Mouse (Mus musculus) hindlimb bud, embryonic 11.5 days (tissue): ENCODE data around the gene Pi4kb.

Experiments used
- DNase-seq: peaks from one replicate; pipeline ENCODE4 v3.0.0-alpha.2; 2012; ENCODE audit warnings: low read depth, low spot score; ENCODE audit errors: extremely low spot score

Pi4kb gene

DNA sequence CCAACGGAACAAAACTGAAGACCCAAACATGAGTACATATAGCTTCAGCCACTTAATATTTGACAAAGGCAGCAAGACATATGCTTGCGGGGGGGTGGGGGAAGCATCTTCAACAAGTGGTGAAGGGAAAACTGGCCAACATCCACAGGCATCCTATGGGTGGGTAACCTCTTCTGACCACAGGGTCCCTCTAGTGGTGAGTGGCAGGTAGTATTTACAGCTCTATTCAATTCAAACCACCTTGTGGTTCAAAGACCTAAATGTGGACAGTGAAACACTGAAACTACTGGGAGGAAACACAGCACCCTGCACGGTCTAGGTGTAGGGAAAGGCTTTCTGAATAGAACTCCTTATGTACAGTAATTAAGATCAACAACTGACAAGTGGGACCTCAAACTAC lies 79.2 kb downstream of the Pi4kb start:
- no peak for DNase-seq

DNA sequence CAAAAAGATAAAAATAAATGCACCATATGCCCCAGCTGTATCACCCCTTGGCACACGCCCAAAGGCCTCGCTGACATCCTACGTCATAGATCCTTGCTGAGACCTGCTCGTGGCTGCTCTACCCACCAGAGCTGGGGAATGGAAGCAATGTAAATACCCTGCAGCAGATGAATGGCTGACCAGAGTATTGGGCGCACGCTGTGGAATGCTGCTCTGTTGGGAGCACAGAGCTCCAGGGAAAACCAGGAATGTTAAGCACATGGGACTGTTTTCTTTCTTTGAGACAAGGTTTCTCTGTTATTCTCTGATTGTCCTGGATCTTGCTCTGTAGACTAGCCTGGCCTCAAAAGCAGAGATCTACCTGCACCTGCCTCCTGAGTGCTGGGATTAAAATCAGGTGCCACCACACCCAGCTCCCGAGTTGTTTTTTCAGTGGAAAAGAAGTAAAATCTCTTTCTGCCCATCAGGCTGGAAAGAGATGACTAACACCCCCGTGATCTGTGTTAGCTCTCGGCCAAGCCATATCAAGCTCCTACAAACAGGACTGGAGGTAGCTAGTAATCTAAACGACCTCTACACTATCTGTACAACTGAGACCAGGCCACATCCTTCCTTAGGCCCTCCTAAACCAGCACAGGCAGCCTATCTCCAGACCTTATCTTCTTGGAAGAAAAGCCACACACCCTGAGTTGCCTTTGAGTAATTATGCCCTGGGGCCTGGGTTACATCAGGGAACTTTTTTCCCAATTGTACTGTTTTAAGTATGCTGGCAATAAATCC lies 80.1 kb downstream of the Pi4kb start:
- no peak for DNase-seq

GRCm38 (mm10) chr3:95056275-95056674 lies 81.7 kb downstream of the Pi4kb start:
- DNase-seq = no peak
